26 mouse cellular contexts compared by ENCODE assay signal in the genomic region with DNA sequence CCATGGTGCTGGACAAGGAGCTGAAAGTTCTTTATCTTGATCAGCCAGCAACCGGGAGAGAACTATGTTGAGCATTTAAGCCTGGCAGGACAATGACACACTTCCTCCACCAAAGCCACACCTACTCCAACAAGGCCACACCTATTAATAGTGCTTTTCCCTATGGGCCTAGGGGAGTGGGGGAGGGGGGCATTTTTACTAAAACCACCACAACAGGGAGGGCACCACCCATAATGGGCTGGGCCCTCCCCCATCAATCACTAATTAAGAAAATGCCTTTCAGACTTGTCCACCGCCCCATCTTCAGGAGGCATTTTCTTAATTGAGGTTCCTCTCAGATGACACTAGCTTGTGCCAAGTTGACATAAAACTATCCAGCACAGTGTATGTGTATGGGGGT. TPM values are rescaled to one million over a fixed set of nuclear protein-coding genes. Genes with fewer than 3 reads are reported as not detected.
"Had no signal": no experiment of that assay in that cellular context is flagged by ENCODE, and none has a peak within 500 bp of the region (broad histone marks: within the 10 kb centered on the region; RNA-seq: fewer than 3 reads in every experiment).

No protein-coding gene starts in this region.

- H3K27me3 ChIP-seq: limb, embryonic 13.5 days; liver, embryonic 15.5 days; stomach, embryonic 15.5 days had no signal

- H3K4me3 ChIP-seq: limb, embryonic 10.5 days; limb, embryonic 13.5 days; liver, embryonic 12.5 days; liver, embryonic 15.5 days; stomach, embryonic 15.5 days had no signal

- H3K9me3 ChIP-seq: limb, embryonic 10.5 days; limb, embryonic 13.5 days; liver, embryonic 12.5 days; liver, embryonic 15.5 days; stomach, embryonic 15.5 days had no signal

- DNase-seq: kidney, adult 18-20 months; kidney, adult 9 months; kidney, postnatal 14 days; kidney, postnatal 4 days; liver; lung, adult 18-20 months; lung, postnatal 36 days; right cerebral cortex, postnatal 25 days; spleen, adult 18-20 months; thymus, postnatal 14 days; thymus, postnatal 4 days had no signal

- H3K9ac ChIP-seq: limb, embryonic 13.5 days; liver, embryonic 12.5 days; liver, embryonic 15.5 days; stomach, embryonic 15.5 days had no signal

- H3K36me3 ChIP-seq: limb, embryonic 10.5 days; limb, embryonic 13.5 days; liver, embryonic 12.5 days; liver, embryonic 15.5 days; stomach, embryonic 15.5 days had no signal

- H3K27ac ChIP-seq: limb, embryonic 10.5 days; limb, embryonic 13.5 days; liver, embryonic 12.5 days; liver, embryonic 15.5 days; stomach, embryonic 15.5 days had no signal

- ATAC-seq: liver, embryonic 12.5 days had no signal

- H3K4me1 ChIP-seq: limb, embryonic 10.5 days; limb, embryonic 13.5 days; liver, embryonic 12.5 days; liver, embryonic 15.5 days; stomach, embryonic 15.5 days had no signal

- H3K4me2 ChIP-seq: limb, embryonic 13.5 days; liver, embryonic 12.5 days; liver, embryonic 15.5 days; midbrain, embryonic 11.5 days; stomach, embryonic 15.5 days had no signal

RNA-seq across cellular contexts. Expression of a gene that starts 12.4 kb away (rescaled TPM):
- total RNA-seq: layer of hippocampus, postnatal 14 days; left cerebral cortex, postnatal 25 days; megakaryocyte progenitor cell, adult 5-6 weeks; megakaryocyte-erythroid progenitor cell, adult 5-6 weeks; midbrain, postnatal 0 days had no signal
- polyA plus RNA-seq: kidney, embryonic 16.5 days; limb, embryonic 10.5 days; limb, embryonic 13.5 days; liver, embryonic 12.5 days; lung, embryonic 16.5 days; midbrain, embryonic 11.5 days; midbrain, embryonic 14.5 days; midbrain, postnatal 0 days; neural tube, embryonic 11.5 days had no signal
